Mouse (Mus musculus) neural tube, embryonic 10.5 days (tissue): Measurements from ENCODE around the gene Itfg1.

Experiments used
- DNase-seq: peaks from one replicate; pipeline ENCODE4 v3.0.0-alpha.2; 2017; ENCODE audit warnings: low spot score; ENCODE audit errors: extremely low spot score

Itfg1 gene

GRCm38 (mm10) chr8:85745053-85745452, 95.7 kb downstream of the Itfg1 start:
- DNase-seq: no peak

- no peak for DNase-seq
Measured at GRCm38 (mm10) chr8:85730545-85730944, 110.2 kb downstream of the Itfg1 start.

GRCm38 (mm10) chr8:85717271-85717670, 123.5 kb downstream of the Itfg1 start:
- DNase-seq: no peak

GRCm38 (mm10) chr8:85716696-85717095, 124.0 kb downstream of the Itfg1 start:
- no peak for DNase-seq

- DNase-seq: no peak
Measured at GRCm38 (mm10) chr8:85706988-85707387, 133.7 kb downstream of the Itfg1 start.

GRCm38 (mm10) chr8:85700751-85701351, 139.9 kb downstream of the Itfg1 start, which contains the start of gene Neto2:
Gene Neto2 (minus strand): TSS chr8:85700924.
- DNase-seq: peak; percentile 83

- peak; percentile 89 for DNase-seq
Measured at GRCm38 (mm10) chr8:85700101-85700750, 140.5 kb downstream of the Itfg1 start.

- peak; percentile 65 for DNase-seq
Measured at GRCm38 (mm10) chr8:85699051-85699450, 141.7 kb downstream of the Itfg1 start.
